Mouse (Mus musculus): ENCODE measurements around the gene Trim30a. TPM values are rescaled to one million over a fixed set of nuclear protein-coding genes. Genes with fewer than 3 reads are reported as not detected.

Trim30a gene
- polyA plus RNA-seq, 1 experiment from 2014 or later: 0.48 TPM

GRCm38 (mm10) chr7:104369736-104370414 is 95.1 kb downstream of the Trim30a start, which contains the start of gene Trim30b:
Gene Trim30b (minus strand): TSS chr7:104369884.
- ATAC-seq (ENCODE audit: insufficient number of reproducible peaks, insufficient read depth, low FRiP score, low TSS enrichment, low read depth): no peak
- H3K4me3 ChIP-seq (replicated peaks): no peak within 1 kb of the TSS
- no peak within 1 kb of the TSS for H3K9ac ChIP-seq (replicated peaks)
- 65% methylated on average over 1 of the region's 1 CpGs for WGBS
- no peaks in the 10 kb centered on the region for H3K27me3 ChIP-seq
- no peak within 1 kb of the TSS for H3K4me2 ChIP-seq
- no peaks in the 10 kb centered on the region for H3K36me3 ChIP-seq
- H3K4me1 ChIP-seq (replicated peaks): no peaks in the 10 kb centered on the region
- H3K27ac ChIP-seq: no peak within 1 kb of the TSS
- no peaks in the 10 kb centered on the region for H3K9me3 ChIP-seq

GRCm38 (mm10) chr7:104366339-104366738 is 98.7 kb downstream of the Trim30a start:
- Histone ChIP-seq H3K36me3 (no peaks in the 10 kb centered on the region), H3K9me3 (no peaks in the 10 kb centered on the region), H3K4me3 (replicated peaks) (no peak overlapping the region), H3K4me2 (no peak overlapping the region), H3K9ac (replicated peaks) (no peak overlapping the region), H3K27ac (no peak overlapping the region), H3K27me3 (no peaks in the 10 kb centered on the region), H3K4me1 (replicated peaks) (no peaks in the 10 kb centered on the region)
- no peak for ATAC-seq (ENCODE audit: insufficient number of reproducible peaks, insufficient read depth, low FRiP score, low TSS enrichment, low read depth)

Other genes starting within 250 kb of the Trim30a start
- 2.2 and 2.8 TPM in 2 replicates for gene Trim6, start 246.4 kb downstream of the Trim30a start, polyA plus RNA-seq (2016; fragmentation: Nextera tagmentation; extraction: Ambion mirVana)
- gene Trim34a, start 220.7 kb downstream of the Trim30a start, polyA plus RNA-seq (2016; fragmentation: Nextera tagmentation; extraction: Ambion mirVana): 0.93 and 1.4 TPM in 2 replicates
- gene Trim5, start 177.1 kb downstream of the Trim30a start, polyA plus RNA-seq (2016; fragmentation: Nextera tagmentation; extraction: Ambion mirVana): 0.08 and 0.09 TPM in 2 replicates
- gene Trim12a, start 149.7 kb downstream of the Trim30a start, polyA plus RNA-seq (2016; fragmentation: Nextera tagmentation; extraction: Ambion mirVana): 6.2 and 6.6 TPM in 2 replicates
- not detected in 2 replicates for gene Trim34b, start 135.7 kb downstream of the Trim30a start, polyA plus RNA-seq (2016; fragmentation: Nextera tagmentation; extraction: Ambion mirVana)
- gene Trim12c, start 111.8 kb downstream of the Trim30a start, polyA plus RNA-seq (2016; fragmentation: Nextera tagmentation; extraction: Ambion mirVana): 2.4 and 2.5 TPM in 2 replicates
- not detected in 2 replicates for gene Trim30b, start 95.3 kb downstream of the Trim30a start, polyA plus RNA-seq (2016; fragmentation: Nextera tagmentation; extraction: Ambion mirVana)
- gene Trim30c, start 64.4 kb downstream of the Trim30a start, polyA plus RNA-seq (2016; fragmentation: Nextera tagmentation; extraction: Ambion mirVana): not detected in 2 replicates
- 0.08 and 0.13 TPM in 2 replicates for gene Trim30d, start 42.7 kb upstream of the Trim30a start, polyA plus RNA-seq (2016; fragmentation: Nextera tagmentation; extraction: Ambion mirVana)
- not detected in 2 replicates for gene Olfr651, start 84.9 kb upstream of the Trim30a start, polyA plus RNA-seq (2016; fragmentation: Nextera tagmentation; extraction: Ambion mirVana)
- gene Olfr652, start 95.7 kb upstream of the Trim30a start, polyA plus RNA-seq (2016; fragmentation: Nextera tagmentation; extraction: Ambion mirVana): not detected in 2 replicates
- gene Olfr653, start 112.1 kb upstream of the Trim30a start, polyA plus RNA-seq (2016; fragmentation: Nextera tagmentation; extraction: Ambion mirVana): not detected in 2 replicates
- not detected in 2 replicates for gene Olfr654, start 121.8 kb upstream of the Trim30a start, polyA plus RNA-seq (2016; fragmentation: Nextera tagmentation; extraction: Ambion mirVana)
- not detected in 2 replicates for gene Olfr655, start 136.6 kb upstream of the Trim30a start, polyA plus RNA-seq (2016; fragmentation: Nextera tagmentation; extraction: Ambion mirVana)
- not detected in 2 replicates for gene Olfr656, start 148.8 kb upstream of the Trim30a start, polyA plus RNA-seq (2016; fragmentation: Nextera tagmentation; extraction: Ambion mirVana)
- not detected in 2 replicates for gene Olfr657, start 159.6 kb upstream of the Trim30a start, polyA plus RNA-seq (2016; fragmentation: Nextera tagmentation; extraction: Ambion mirVana)
- 0.06 TPM in 1 of 2 replicates, not detected in the other for gene Olfr658, start 182.1 kb upstream of the Trim30a start, polyA plus RNA-seq (2016; fragmentation: Nextera tagmentation; extraction: Ambion mirVana)
- not detected in 2 replicates for gene Olfr659, start 201.6 kb upstream of the Trim30a start, polyA plus RNA-seq (2016; fragmentation: Nextera tagmentation; extraction: Ambion mirVana)
- not detected in 2 replicates for gene Olfr661, start 221.3 kb upstream of the Trim30a start, polyA plus RNA-seq (2016; fragmentation: Nextera tagmentation; extraction: Ambion mirVana)

Data from limb, embryonic 12.5 days (tissue).